Mouse (Mus musculus): Measurements from ENCODE around the gene Mark3. TPM values are rescaled to one million over a fixed set of nuclear protein-coding genes. Genes with fewer than 3 reads are reported as not detected.
A peak's percentile ranks its signal among the peaks of the same experiment; 100 is the strongest.

The Mark3 gene
- polyA plus RNA-seq, 1 experiment from 2014 or later: 25.8 TPM

DNA sequence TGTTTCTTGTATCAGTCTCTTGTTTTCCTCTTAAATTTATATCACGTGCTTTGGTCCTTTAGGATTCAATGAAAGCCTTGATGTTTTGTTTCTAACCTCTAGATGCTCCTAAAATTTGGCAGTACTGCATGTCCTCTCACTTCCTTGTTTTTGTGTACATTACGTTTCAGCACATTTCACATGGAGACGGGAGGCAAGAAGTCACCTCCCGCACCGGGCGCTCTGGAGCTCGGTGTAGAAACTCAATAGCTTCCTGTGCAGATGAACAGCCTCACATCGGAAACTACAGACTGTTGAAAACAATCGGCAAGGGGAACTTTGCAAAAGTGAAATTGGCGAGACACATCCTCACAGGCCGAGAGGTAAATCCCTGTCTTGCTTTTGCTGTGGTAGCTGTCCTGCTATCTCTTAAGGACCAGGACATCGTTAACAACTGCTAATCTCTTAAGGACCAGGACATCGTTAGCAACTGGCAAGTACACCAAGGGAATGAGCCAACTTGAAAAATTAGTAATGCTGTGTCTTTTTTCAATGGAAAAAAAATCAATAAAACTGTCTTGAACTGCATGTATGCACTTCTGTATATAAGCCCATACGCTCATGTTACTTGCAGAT is 18.2 kb downstream of the Mark3 start:
- Histone ChIP-seq H3K27ac (no peak overlapping the region), H3K9ac (no peak overlapping the region), H3K4me2 (no peak overlapping the region), H3K9me3 (replicated peaks) (no peaks in the 10 kb centered on the region), H3K27me3 (no peaks in the 10 kb centered on the region), H3K4me1 (replicated peaks) (peaks cover 4% of the 10 kb centered on the region; the same call in 1 of the 2 replicates), H3K36me3 (peaks cover 10% of the 10 kb centered on the region), H3K4me3 (no peak overlapping the region)
- 70% methylated on average over 14 of the region's 14 CpGs for WGBS
- ATAC-seq (replicated peaks; ENCODE audit: insufficient number of reproducible peaks, insufficient read depth, low FRiP score, low read depth): no peak

DNA sequence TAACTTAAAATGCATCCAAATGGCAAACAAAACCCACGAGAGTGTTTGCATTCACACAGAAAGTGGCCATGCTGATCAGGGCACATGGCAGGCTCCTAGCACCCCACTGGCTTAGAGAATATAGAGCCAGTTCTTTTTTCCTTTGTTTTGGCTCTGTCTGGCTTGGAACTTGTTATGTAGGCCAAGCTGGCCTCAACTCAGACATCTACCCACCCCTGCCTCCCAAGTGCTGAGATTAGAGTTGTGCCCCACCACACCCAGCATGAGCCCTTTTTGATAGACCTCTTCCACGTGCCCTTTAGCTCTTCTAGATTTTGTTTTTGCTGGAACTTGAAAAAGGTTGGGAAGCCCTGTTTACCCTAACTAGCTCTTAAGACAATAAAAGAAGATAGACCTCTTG is 19.5 kb downstream of the Mark3 start:
- no peaks in the 10 kb centered on the region for H3K9me3 ChIP-seq (replicated peaks)
- no peak overlapping the region for H3K4me2 ChIP-seq
- H3K4me3 ChIP-seq: no peak overlapping the region
- no peak for ATAC-seq (replicated peaks; ENCODE audit: insufficient number of reproducible peaks, insufficient read depth, low FRiP score, low read depth)
- peaks cover 4% of the 10 kb centered on the region; the same call in 1 of the 2 replicates for H3K4me1 ChIP-seq (replicated peaks)
- no peak overlapping the region for H3K27ac ChIP-seq
- peaks cover 21% of the 10 kb centered on the region for H3K36me3 ChIP-seq
- no peak overlapping the region for H3K9ac ChIP-seq
- H3K27me3 ChIP-seq: no peaks in the 10 kb centered on the region
- WGBS: 75% methylated on average over 2 of the region's 2 CpGs

DNA sequence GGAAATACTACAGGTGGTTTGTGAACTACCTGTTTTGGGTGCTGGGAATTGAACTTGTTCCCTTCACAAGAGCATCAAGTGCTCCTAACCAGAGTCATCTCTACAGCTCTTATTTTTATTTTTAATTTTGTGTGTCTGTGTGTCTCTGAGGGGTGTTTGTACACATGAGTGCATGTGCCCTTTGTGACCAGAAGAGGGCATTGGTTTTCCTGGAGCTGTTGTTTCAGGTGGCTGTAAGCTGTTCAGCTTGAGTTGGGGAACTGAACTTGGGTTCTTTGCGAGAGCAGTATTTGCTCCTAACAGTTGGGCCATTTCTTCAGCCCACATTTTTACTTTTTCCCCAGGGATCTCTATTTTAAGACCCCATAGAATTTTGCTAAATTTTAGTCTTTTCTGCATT is 23.0 kb downstream of the Mark3 start:
- Histone ChIP-seq H3K4me1 (replicated peaks) (peaks cover 6% of the 10 kb centered on the region; the same call in 1 of the 2 replicates), H3K4me2 (no peak overlapping the region), H3K36me3 (peaks cover 33% of the 10 kb centered on the region), H3K4me3 (no peak overlapping the region), H3K9me3 (replicated peaks) (no peaks in the 10 kb centered on the region), H3K27ac (no peak overlapping the region), H3K9ac (no peak overlapping the region), H3K27me3 (no peaks in the 10 kb centered on the region)
- WGBS: 95% methylated on average over 1 of the region's 1 CpGs
- no peak for ATAC-seq (replicated peaks; ENCODE audit: insufficient number of reproducible peaks, insufficient read depth, low FRiP score, low read depth)

DNA sequence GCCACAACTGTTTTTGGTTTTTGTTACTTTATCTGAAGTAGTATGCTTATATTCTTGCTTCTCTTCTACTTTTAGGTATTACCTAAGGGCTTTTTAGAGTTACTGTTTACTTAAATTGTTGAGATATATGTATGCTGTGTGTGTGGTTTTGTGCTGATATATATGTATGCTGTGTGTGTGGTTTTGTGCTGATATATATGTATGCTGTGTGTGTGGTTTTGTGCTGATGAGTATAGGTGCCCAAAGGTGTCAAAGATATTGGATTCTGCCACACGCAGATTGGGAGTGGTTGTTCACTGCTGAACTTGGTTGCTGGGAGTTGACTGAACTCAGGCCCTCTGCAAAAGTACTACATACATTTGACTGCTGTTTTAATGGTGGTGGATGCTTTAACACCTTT is 24.6 kb downstream of the Mark3 start:
- H3K36me3 ChIP-seq: peaks cover 39% of the 10 kb centered on the region
- H3K27ac ChIP-seq: no peak overlapping the region
- H3K9ac ChIP-seq: no peak overlapping the region
- H3K4me2 ChIP-seq: no peak overlapping the region
- 0 out of 2 replicates have a peak, but pooled peaks cover 2% of the 10 kb centered on the region for H3K4me1 ChIP-seq (replicated peaks)
- ATAC-seq (replicated peaks; ENCODE audit: insufficient number of reproducible peaks, insufficient read depth, low FRiP score, low read depth): no peak
- no peaks in the 10 kb centered on the region for H3K27me3 ChIP-seq
- no peak overlapping the region for H3K4me3 ChIP-seq
- H3K9me3 ChIP-seq (replicated peaks): no peaks in the 10 kb centered on the region
- WGBS: 94% methylated on average over 1 of the region's 1 CpGs

DNA sequence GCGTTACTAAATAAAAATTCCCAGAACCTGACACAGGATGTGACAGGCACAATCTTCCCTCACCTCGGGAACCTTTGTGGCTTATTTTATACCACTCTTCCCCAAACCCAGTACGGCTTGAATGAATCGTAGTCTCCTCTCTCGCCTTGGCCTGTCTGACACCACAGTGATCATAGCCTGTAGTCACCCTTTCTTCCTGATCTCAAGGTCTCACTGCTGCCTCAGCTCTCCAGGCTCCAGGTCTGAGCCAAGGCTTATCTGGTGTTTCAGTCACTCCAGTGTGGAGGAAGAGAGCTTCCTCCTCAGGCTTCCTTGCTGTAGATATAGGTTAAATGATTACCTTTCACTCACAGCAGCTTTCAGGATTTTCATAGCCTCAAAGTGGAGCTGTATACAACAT is 25.3 kb downstream of the Mark3 start:
- H3K4me3 ChIP-seq: no peak overlapping the region
- H3K4me1 ChIP-seq (replicated peaks): 0 out of 2 replicates have a peak, but pooled peaks cover 2% of the 10 kb centered on the region
- ATAC-seq (replicated peaks; ENCODE audit: insufficient number of reproducible peaks, insufficient read depth, low FRiP score, low read depth): no peak
- H3K36me3 ChIP-seq: peaks cover 39% of the 10 kb centered on the region
- no peak overlapping the region for H3K4me2 ChIP-seq
- no peak overlapping the region for H3K9ac ChIP-seq
- 66% methylated on average over 5 of the region's 5 CpGs for WGBS
- H3K9me3 ChIP-seq (replicated peaks): no peaks in the 10 kb centered on the region
- H3K27me3 ChIP-seq: no peaks in the 10 kb centered on the region
- no peak overlapping the region for H3K27ac ChIP-seq

DNA sequence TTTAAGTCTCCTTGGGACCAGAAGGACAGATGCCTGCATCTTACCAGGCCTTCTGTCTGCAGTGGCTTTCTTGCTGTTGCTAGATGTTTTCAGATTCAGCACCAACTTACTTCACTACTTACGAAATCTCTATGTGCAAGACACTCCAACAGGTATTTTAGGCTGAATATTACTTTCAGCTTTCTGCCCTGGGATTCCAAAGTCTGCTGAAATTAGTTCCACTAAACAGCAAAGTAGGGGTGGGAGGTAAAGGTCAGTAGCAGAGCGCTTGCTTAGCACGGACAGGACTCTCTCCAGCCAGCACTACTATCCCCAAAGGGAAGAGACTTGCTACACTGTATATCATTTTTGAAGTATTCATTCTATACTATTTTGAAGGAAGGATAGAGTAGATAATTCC is 29.5 kb downstream of the Mark3 start:
- Histone ChIP-seq H3K4me2 (no peak overlapping the region), H3K4me1 (replicated peaks) (0 out of 2 replicates have a peak, but pooled peaks cover 2% of the 10 kb centered on the region), H3K9me3 (replicated peaks) (no peaks in the 10 kb centered on the region), H3K27ac (no peak overlapping the region), H3K36me3 (peaks cover 24% of the 10 kb centered on the region), H3K9ac (no peak overlapping the region), H3K27me3 (no peaks in the 10 kb centered on the region), H3K4me3 (no peak overlapping the region)
- WGBS: 90% methylated on average over 3 of the region's 3 CpGs
- ATAC-seq (replicated peaks; ENCODE audit: insufficient number of reproducible peaks, insufficient read depth, low FRiP score, low read depth): no peak

DNA sequence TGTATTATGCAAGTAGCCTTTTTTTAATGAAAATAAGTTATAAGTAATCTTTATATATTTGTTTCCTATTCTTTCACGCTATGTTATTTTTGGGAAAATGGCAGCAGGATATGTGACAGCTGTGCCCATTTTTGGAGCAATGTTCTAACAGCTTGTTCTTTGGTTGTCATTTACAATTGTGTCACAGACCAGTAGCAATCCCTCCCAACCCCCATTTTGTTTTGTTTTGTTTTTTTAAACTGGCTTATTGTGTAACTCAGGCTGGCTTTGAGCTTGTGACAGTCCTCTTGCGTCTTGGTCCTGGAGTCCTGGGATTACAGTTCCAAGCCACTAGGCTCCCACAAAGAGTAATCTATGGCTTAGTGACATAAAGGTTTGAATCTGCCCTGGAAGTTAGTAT is 31.3 kb downstream of the Mark3 start:
- ATAC-seq (replicated peaks; ENCODE audit: insufficient number of reproducible peaks, insufficient read depth, low FRiP score, low read depth): no peak
- Histone ChIP-seq H3K4me3 (no peak overlapping the region), H3K4me2 (no peak overlapping the region), H3K9me3 (replicated peaks) (no peaks in the 10 kb centered on the region), H3K27me3 (no peaks in the 10 kb centered on the region), H3K27ac (no peak overlapping the region), H3K9ac (no peak overlapping the region), H3K36me3 (peaks cover 20% of the 10 kb centered on the region), H3K4me1 (replicated peaks) (0 out of 2 replicates have a peak, but pooled peaks cover 2% of the 10 kb centered on the region)
- 96% methylated on average over 2 of the region's 2 CpGs for WGBS

DNA sequence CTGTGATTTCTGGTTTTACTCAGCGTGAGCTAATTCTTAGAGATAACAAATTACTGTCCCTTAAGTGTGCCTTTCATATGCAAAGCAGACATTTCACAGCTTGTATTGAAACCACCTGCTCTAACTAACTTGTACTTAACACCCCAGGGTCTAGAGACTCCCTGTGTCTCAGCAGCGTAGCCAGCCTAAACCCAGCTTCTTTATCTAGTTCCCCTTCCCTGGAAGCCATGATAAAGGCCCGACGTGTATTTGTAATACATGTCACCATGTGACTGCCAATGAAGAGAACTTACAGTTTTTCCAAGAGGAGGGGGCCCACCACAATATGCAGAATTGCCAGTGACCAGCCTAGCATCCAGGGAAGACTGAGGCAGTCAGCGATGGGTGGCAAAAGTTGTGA is 33.7 kb downstream of the Mark3 start:
- H3K9me3 ChIP-seq (replicated peaks): no peaks in the 10 kb centered on the region
- H3K4me2 ChIP-seq: no peak overlapping the region
- H3K9ac ChIP-seq: no peak overlapping the region
- WGBS: 36% methylated on average over 5 of the region's 5 CpGs
- no peak for ATAC-seq (replicated peaks; ENCODE audit: insufficient number of reproducible peaks, insufficient read depth, low FRiP score, low read depth)
- no peaks in the 10 kb centered on the region for H3K27me3 ChIP-seq
- no peak overlapping the region for H3K27ac ChIP-seq
- no peak overlapping the region for H3K4me3 ChIP-seq
- H3K36me3 ChIP-seq: peaks cover 25% of the 10 kb centered on the region
- no peaks in the 10 kb centered on the region for H3K4me1 ChIP-seq (replicated peaks)

DNA sequence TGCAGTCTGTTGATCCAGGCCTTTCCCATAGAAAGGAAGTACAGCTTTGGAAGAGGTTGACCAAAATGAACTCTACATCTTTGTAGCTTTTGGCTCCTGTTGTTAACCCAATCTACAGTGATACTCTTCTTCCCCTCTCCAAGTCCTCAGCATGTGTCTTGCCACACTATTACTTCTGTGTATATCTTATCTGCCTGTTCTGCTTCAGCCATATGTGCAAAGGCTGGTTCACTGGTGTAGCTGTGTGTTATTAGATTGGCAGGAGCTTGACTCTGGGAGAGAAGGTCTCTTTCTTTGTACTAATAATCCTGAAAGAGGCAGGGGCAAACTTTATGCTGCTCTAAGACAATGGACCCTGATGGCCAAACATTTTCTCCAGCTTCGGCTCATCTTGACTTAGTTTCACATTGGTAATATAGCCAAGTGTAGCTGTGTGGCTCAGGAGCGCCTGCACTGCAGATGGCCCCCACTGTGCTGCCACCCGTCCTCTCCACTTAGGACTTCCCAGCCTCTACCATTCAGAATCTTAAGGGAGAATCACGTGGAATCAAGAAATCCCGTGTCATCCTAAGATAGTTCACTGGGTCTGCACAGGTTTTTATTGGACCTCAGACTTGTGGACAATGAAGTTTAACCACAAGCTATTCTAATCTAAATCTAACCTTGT is 40.3 kb downstream of the Mark3 start:
- ATAC-seq (replicated peaks; ENCODE audit: insufficient number of reproducible peaks, insufficient read depth, low FRiP score, low read depth): no peak
- Histone ChIP-seq H3K4me1 (replicated peaks) (peaks cover 7% of the 10 kb centered on the region), H3K9ac (no peak overlapping the region), H3K27me3 (no peaks in the 10 kb centered on the region), H3K27ac (no peak overlapping the region), H3K4me3 (no peak overlapping the region), H3K36me3 (peaks cover 25% of the 10 kb centered on the region), H3K4me2 (no peak overlapping the region), H3K9me3 (replicated peaks) (no peaks in the 10 kb centered on the region)
- 87% methylated on average over 5 of the region's 5 CpGs for WGBS

DNA sequence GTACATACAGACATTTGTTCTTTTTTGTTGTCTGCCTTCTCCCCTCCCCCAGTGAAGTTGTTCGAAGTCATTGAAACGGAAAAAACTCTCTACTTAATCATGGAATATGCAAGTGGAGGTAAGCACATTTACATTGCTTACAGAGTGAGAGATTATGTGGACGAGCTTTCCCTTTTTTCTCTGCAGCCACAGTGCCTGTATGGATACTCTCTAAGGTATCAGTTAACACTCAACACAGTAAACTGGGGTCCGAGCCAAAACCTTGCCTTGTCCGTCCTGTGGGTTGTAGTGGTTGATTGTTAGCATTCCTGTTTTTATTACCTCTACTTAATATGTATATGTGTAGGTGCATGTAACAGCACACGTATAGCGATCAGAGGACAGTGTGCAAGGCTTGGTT is 43.9 kb downstream of the Mark3 start:
- Histone ChIP-seq H3K9me3 (replicated peaks) (no peaks in the 10 kb centered on the region), H3K4me2 (no peak overlapping the region), H3K36me3 (peaks cover 26% of the 10 kb centered on the region), H3K27me3 (no peaks in the 10 kb centered on the region), H3K9ac (no peak overlapping the region), H3K4me3 (no peak overlapping the region), H3K27ac (peak overlapping the region; percentile 41), H3K4me1 (replicated peaks) (peaks cover 7% of the 10 kb centered on the region)
- 59% methylated on average over 7 of the region's 7 CpGs for WGBS
- ATAC-seq (replicated peaks; ENCODE audit: insufficient number of reproducible peaks, insufficient read depth, low FRiP score, low read depth): no peak

DNA sequence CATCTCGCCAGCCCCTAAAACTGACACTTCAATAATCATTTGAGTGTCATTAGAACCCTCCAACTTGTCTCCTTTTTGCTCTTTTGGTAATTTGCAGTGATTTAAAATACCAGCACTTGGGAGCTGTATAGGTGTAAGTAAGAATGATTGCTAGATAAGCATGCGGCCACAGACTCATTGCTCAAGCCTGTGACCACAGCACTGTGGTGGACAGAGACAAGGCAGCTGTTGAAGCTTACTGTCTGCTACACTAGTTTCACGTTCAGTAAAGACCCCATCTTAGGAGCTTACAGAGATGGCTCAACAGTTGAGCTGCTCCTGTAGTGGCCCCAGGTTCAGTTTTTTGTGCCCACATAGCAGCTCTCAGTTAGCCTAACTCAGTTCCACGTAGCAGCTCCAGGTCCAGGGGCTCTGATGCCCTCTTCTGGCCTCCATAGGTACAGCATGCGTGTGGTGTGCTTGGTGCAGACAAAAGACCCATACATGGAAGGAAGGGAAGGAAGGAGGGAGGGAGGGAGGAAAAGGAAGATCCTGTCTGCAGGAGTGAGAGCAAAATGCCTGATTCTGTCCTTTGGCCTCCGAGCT is 73.8 kb downstream of the Mark3 start:
- H3K27ac ChIP-seq: no peak overlapping the region
- no peak overlapping the region for H3K4me3 ChIP-seq
- no peak overlapping the region for H3K4me2 ChIP-seq
- no peaks in the 10 kb centered on the region for H3K9me3 ChIP-seq (replicated peaks)
- WGBS: 51% methylated on average over 6 of the region's 6 CpGs
- 0 out of 2 replicates have a peak, but pooled peaks cover 2% of the 10 kb centered on the region for H3K4me1 ChIP-seq (replicated peaks)
- no peak overlapping the region for H3K9ac ChIP-seq
- no peak; the same call in 1 of the 2 replicates for ATAC-seq (replicated peaks; ENCODE audit: insufficient number of reproducible peaks, insufficient read depth, low FRiP score, low read depth)
- peaks cover 73% of the 10 kb centered on the region for H3K36me3 ChIP-seq
- no peaks in the 10 kb centered on the region for H3K27me3 ChIP-seq
